Mouse (Mus musculus) neural tube, embryonic 12.5 days (tissue): Measurements from ENCODE around the gene Anapc4. TPM values are rescaled to one million over a fixed set of nuclear protein-coding genes. Genes with fewer than 3 reads are reported as not detected.

Experiments
- ATAC-seq: fragments of 200-750 bp; cut with Nextera tagmentation; 2 replicates; pipeline ENCODE4 v1.8.0; 2017; ENCODE audit warnings: low read depth, mild to moderate bottlenecking, moderate TSS enrichment, moderate library complexity; ENCODE audit not compliant: low FRiP score
- H3K27ac ChIP-seq: fragments of 300-500 bp; sonication (generic); 2 replicates; pipeline ENCODE4 v1.5.1; 2016
- H3K27me3 ChIP-seq: fragments of 300-500 bp; sonication (generic); replicated peaks from 2 replicates; pipeline ENCODE4 v1.6.1; 2016; ENCODE audit warnings: mild to moderate bottlenecking
- H3K36me3 ChIP-seq: fragments of 300-500 bp; sonication (generic); 2 replicates; pipeline ENCODE4 v1.6.1; 2016; ENCODE audit warnings: mild to moderate bottlenecking
- H3K4me1 ChIP-seq: fragments of 300-500 bp; sonication (generic); 2 replicates; pipeline ENCODE4 v1.6.1; 2016
- H3K4me2 ChIP-seq: fragments of 300-500 bp; sonication (generic); replicated peaks from 2 replicates; pipeline ENCODE4 v1.6.1; 2016; ENCODE audit warnings: mild to moderate bottlenecking
- H3K4me3 ChIP-seq: fragments of 300-500 bp; sonication (generic); 2 replicates; pipeline ENCODE4 v1.5.1; 2016
- H3K9ac ChIP-seq: fragments of 300-500 bp; sonication (generic); 2 replicates; pipeline ENCODE4 v1.6.1; 2016; ENCODE audit warnings: mild to moderate bottlenecking
- H3K9me3 ChIP-seq: fragments of 300-500 bp; sonication (generic); 2 replicates; pipeline ENCODE4 v1.6.1; 2016; ENCODE audit warnings: mild to moderate bottlenecking
- WGBS: fragments of 180-500 bp; shearing (Covaris S2); methylation state at CpG from one replicate; pipeline ENCODE4 v1.1.7; 2016; 5-methylcytosine and 5-hydroxymethylcytosine counted together
- polyA plus RNA-seq: library from polyadenylated mRNA; unstranded; fragments of >200 nt; fragmentation: Nextera tagmentation; extraction: Ambion mirVana; gene quantifications from 2 replicates; pipeline ENCODE4 v1.2.1, GENCODE M21; 2016

The Anapc4 gene
- polyA plus RNA-seq, 1 experiment from 2014 or later: 121 TPM

- Histone ChIP-seq H3K36me3 (peaks cover 10% of the 10 kb centered on the region), H3K27me3 (no peaks in the 10 kb centered on the region), H3K4me3 (no peak overlapping the region), H3K9me3 (no peaks in the 10 kb centered on the region), H3K4me1 (no peaks in the 10 kb centered on the region), H3K4me2 (no peak overlapping the region), H3K27ac (no peak overlapping the region), H3K9ac (no peak overlapping the region)
- 97% methylated on average over 13 of the region's 13 CpGs for WGBS
- ATAC-seq: no peak
Observed at GRCm38 (mm10) chr5:52871986-52872385, 38.2 kb downstream of the Anapc4 start.

- Histone ChIP-seq H3K4me3 (no peak overlapping the region), H3K9ac (no peak overlapping the region), H3K4me1 (no peaks in the 10 kb centered on the region), H3K36me3 (no peaks in the 10 kb centered on the region), H3K4me2 (no peak overlapping the region; the same call in 1 of the 2 replicates), H3K27me3 (no peaks in the 10 kb centered on the region), H3K9me3 (no peaks in the 10 kb centered on the region), H3K27ac (no peak overlapping the region)
- peak; percentile 81 for ATAC-seq
- WGBS: 10% methylated on average over 8 of the region's 14 CpGs
Observed at GRCm38 (mm10) chr5:52878847-52879246, 45.0 kb downstream of the Anapc4 start.

- Histone ChIP-seq H3K9ac (no peak overlapping the region), H3K27ac (no peak overlapping the region), H3K36me3 (no peaks in the 10 kb centered on the region), H3K4me1 (no peaks in the 10 kb centered on the region), H3K4me3 (no peak overlapping the region), H3K27me3 (no peaks in the 10 kb centered on the region), H3K4me2 (no peak overlapping the region), H3K9me3 (no peaks in the 10 kb centered on the region)
- 93% methylated on average over 6 of the region's 6 CpGs for WGBS
- ATAC-seq: no peak
Observed at GRCm38 (mm10) chr5:52879926-52880325, 46.1 kb downstream of the Anapc4 start.

GRCm38 (mm10) chr5:52882446-52882845, 48.6 kb downstream of the Anapc4 start:
- ATAC-seq: no peak
- WGBS: 55% methylated on average over 2 of the region's 2 CpGs

GRCm38 (mm10) chr5:52887085-52887484, 53.3 kb downstream of the Anapc4 start:
- H3K27ac ChIP-seq: no peak overlapping the region
- WGBS: 52% methylated on average over 12 of the region's 12 CpGs
- no peak for ATAC-seq
- no peak overlapping the region for H3K4me2 ChIP-seq
- H3K9ac ChIP-seq: no peak overlapping the region
- no peaks in the 10 kb centered on the region for H3K36me3 ChIP-seq
- H3K9me3 ChIP-seq: no peaks in the 10 kb centered on the region
- no peaks in the 10 kb centered on the region for H3K4me1 ChIP-seq
- no peaks in the 10 kb centered on the region for H3K27me3 ChIP-seq
- H3K4me3 ChIP-seq: no peak overlapping the region

More at GRCm38 (mm10) chr5:52882446-52882845, 48.6 kb downstream of the Anapc4 start:
- H3K9me3 ChIP-seq: no peaks in the 10 kb centered on the region
- H3K27me3 ChIP-seq: no peaks in the 10 kb centered on the region
- no peak overlapping the region for H3K4me3 ChIP-seq
- no peak overlapping the region for H3K4me2 ChIP-seq
- H3K9ac ChIP-seq: no peak overlapping the region
- H3K4me1 ChIP-seq: no peaks in the 10 kb centered on the region
- H3K36me3 ChIP-seq: no peaks in the 10 kb centered on the region
- no peak overlapping the region for H3K27ac ChIP-seq

- Histone ChIP-seq H3K4me3 (no peak overlapping the region), H3K27ac (no peak overlapping the region), H3K9me3 (no peaks in the 10 kb centered on the region; the same call in 1 of the 2 replicates), H3K4me2 (no peak overlapping the region), H3K36me3 (no peaks in the 10 kb centered on the region), H3K4me1 (no peaks in the 10 kb centered on the region), H3K27me3 (no peaks in the 10 kb centered on the region), H3K9ac (no peak overlapping the region)
- WGBS: 80% methylated on average over 7 of the region's 7 CpGs
- no peak for ATAC-seq
Observed at GRCm38 (mm10) chr5:52889919-52890318, 56.1 kb downstream of the Anapc4 start.

- no peak overlapping the region for H3K4me3 ChIP-seq
- no peaks in the 10 kb centered on the region; the same call in 1 of the 2 replicates for H3K9me3 ChIP-seq
- 77% methylated on average over 12 of the region's 12 CpGs for WGBS
- no peaks in the 10 kb centered on the region for H3K36me3 ChIP-seq
- H3K27ac ChIP-seq: no peak overlapping the region
- H3K9ac ChIP-seq: no peak overlapping the region
- H3K27me3 ChIP-seq: no peaks in the 10 kb centered on the region
- H3K4me2 ChIP-seq: no peak overlapping the region
- no peak for ATAC-seq
- no peaks in the 10 kb centered on the region for H3K4me1 ChIP-seq
Observed at GRCm38 (mm10) chr5:52891949-52892835, 58.4 kb downstream of the Anapc4 start.

- Histone ChIP-seq H3K4me3 (no peak overlapping the region), H3K4me1 (no peaks in the 10 kb centered on the region), H3K9me3 (no peaks in the 10 kb centered on the region; the same call in 1 of the 2 replicates), H3K27ac (no peak overlapping the region), H3K27me3 (no peaks in the 10 kb centered on the region), H3K36me3 (no peaks in the 10 kb centered on the region), H3K9ac (no peak overlapping the region), H3K4me2 (no peak overlapping the region)
- ATAC-seq: no peak
- 72% methylated on average over 5 of the region's 5 CpGs for WGBS
Observed at GRCm38 (mm10) chr5:52893938-52894337, 60.1 kb downstream of the Anapc4 start.

- no peaks in the 10 kb centered on the region for H3K36me3 ChIP-seq
- H3K27ac ChIP-seq: no peak overlapping the region
- no peak overlapping the region for H3K4me3 ChIP-seq
- no peaks in the 10 kb centered on the region for H3K27me3 ChIP-seq
- WGBS: 50% methylated on average over 4 of the region's 4 CpGs
- H3K4me1 ChIP-seq: no peaks in the 10 kb centered on the region
- no peaks in the 10 kb centered on the region for H3K9me3 ChIP-seq
- ATAC-seq: no peak
- no peak overlapping the region for H3K9ac ChIP-seq
- H3K4me2 ChIP-seq: no peak overlapping the region
Observed at GRCm38 (mm10) chr5:52904246-52904645, 70.4 kb downstream of the Anapc4 start.

GRCm38 (mm10) chr5:52904671-52905070, 70.9 kb downstream of the Anapc4 start:
- H3K27ac ChIP-seq: no peak overlapping the region
- 36% methylated on average over 6 of the region's 6 CpGs for WGBS
- no peaks in the 10 kb centered on the region for H3K9me3 ChIP-seq
- H3K27me3 ChIP-seq: no peaks in the 10 kb centered on the region
- H3K4me1 ChIP-seq: no peaks in the 10 kb centered on the region
- no peak overlapping the region for H3K9ac ChIP-seq
- no peaks in the 10 kb centered on the region for H3K36me3 ChIP-seq
- H3K4me3 ChIP-seq: no peak overlapping the region
- no peak overlapping the region for H3K4me2 ChIP-seq
- no peak for ATAC-seq

GRCm38 (mm10) chr5:52908246-52908645, 74.4 kb downstream of the Anapc4 start:
- no peak overlapping the region for H3K4me3 ChIP-seq
- no peaks in the 10 kb centered on the region for H3K27me3 ChIP-seq
- 91% methylated on average over 3 of the region's 3 CpGs for WGBS
- H3K9me3 ChIP-seq: no peaks in the 10 kb centered on the region
- H3K4me2 ChIP-seq: no peak overlapping the region
- no peaks in the 10 kb centered on the region for H3K36me3 ChIP-seq
- no peak overlapping the region for H3K9ac ChIP-seq
- ATAC-seq: no peak
- no peaks in the 10 kb centered on the region; the same call in 1 of the 2 replicates for H3K4me1 ChIP-seq
- H3K27ac ChIP-seq: no peak overlapping the region

GRCm38 (mm10) chr5:52910159-52910591, 76.4 kb downstream of the Anapc4 start:
- Histone ChIP-seq H3K27me3 (no peaks in the 10 kb centered on the region), H3K4me1 (no peaks in the 10 kb centered on the region; the same call in 1 of the 2 replicates), H3K4me2 (peak overlapping the region; percentile 28; the same call in 1 of the 2 replicates), H3K9ac (no peak overlapping the region), H3K4me3 (no peak overlapping the region), H3K9me3 (no peaks in the 10 kb centered on the region), H3K27ac (no peak overlapping the region), H3K36me3 (no peaks in the 10 kb centered on the region)
- no peak for ATAC-seq
- WGBS: 46% methylated on average over 12 of the region's 12 CpGs
